Mouse (Mus musculus) heart, postnatal 10 days (tissue): ENCODE results near the gene Mansc4. TPM values are rescaled to one million over a fixed set of nuclear protein-coding genes. Genes with fewer than 3 reads are reported as not detected.

Source experiments
- DNase-seq, 2 experiments: peaks; one replicate each; pipeline ENCODE4 v3.0.0; 2021
- intact Hi-C: fragments of 180-260 bp; cut with DNase I; formaldehyde crosslinking; loops from one replicate; pipeline ENCODE4 v1.15.1; 2025
- total RNA-seq, 2 experiments: library from RNA; stranded (reverse); gene quantifications; 2 replicates each; pipeline ENCODE4 v1.2.3; 2021

Mansc4 gene
- total RNA-seq, 2 experiments from 2014 or later = not detected

DNA sequence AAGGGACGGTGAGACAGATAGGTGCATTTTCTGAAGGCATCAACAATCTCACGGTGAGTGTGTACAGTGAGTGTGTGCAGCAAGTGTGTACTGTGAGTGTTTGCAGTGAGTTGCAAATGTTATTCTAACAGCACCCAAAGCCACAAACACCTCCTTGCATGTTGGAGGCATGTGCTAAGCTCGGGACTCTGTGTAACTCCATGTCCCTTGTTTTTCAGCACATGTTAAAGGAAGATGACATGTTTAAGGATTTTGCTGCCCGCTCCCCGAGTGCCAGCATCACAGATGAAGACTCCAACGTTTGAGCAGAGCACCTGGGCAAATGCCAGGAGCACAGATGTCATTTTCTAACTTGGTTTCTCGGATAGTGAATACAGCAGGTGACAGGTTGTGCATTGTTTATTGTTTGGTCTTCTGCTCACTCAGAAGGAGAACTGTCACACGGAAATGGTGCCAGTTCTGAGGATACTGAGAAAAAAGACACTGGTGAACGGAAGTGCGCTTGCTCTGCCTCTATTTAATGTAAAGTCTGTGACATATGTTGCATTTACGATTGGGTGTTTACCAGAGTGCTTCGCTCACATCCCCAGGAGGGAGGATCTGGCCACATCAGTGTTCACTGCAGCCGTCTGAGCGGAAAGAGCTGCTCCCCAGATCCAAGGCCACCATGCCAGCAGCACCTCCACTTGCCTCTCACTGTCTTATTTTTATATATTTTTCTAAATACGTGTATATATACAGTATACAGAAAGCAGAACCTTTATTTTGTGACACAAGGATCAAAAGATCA is 56.5 kb downstream of the Mansc4 start:
- intact Hi-C loops = no loop called here
- no peak for DNase-seq

DNA sequence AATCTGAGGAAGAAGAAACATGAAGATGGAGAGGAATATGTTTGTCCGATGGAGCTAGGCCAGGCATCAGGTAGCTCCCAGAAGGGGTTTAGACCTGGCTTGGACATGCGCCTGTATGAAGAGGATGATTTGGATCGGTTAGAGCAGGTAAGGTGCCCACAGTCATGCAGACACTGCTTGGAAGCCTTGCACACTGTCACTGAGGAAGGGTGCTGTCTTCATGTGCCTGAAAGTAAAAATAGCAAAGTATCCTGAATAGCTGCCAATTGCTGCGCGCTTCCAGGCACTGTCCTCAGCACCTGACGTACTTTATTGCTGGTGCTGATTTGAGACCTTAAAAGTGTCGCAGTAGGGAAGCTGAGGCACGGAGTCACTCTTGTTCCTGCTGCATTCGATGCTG is 57.2 kb downstream of the Mansc4 start:
- intact Hi-C loops = no loop called here
- peak; percentile 42 to 61 for DNase-seq

DNA sequence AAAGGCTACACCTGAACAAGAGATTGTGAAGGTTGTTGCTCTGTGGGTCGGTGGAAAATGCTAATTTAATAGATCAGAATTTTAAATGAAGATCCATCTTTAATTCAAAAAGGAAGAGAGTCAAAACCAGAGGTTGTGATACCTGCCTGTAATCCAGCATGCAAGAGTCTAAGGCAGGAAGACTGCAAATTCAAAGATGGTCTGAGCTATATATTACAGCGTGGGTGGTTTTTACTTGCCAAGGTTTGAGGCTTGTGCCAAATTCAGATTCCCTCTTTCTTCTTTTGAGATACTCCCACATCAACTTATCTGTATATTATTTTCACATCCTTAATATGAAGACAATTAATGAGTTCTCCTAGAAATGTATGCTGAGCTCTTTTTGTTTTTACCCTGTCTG is 58.4 kb downstream of the Mansc4 start:
- no peak for DNase-seq
- intact Hi-C loops = no loop called here

Other genes starting within 250 kb of the Mansc4 start
- gene Smco2, start 236.9 kb downstream of the Mansc4 start, total RNA-seq = under 1 TPM; 0.40 to 0.62 TPM
- gene Ppfibp1, start 198.5 kb downstream of the Mansc4 start, total RNA-seq = 100 to 1,000 TPM in 1 of 2 experiments, 10 to 100 TPM in 1; 78.5 to 106 TPM
- gene 1700034J05Rik, start 132.6 kb downstream of the Mansc4 start, total RNA-seq = not detected
- 1 to 10 TPM; 1.1 to 1.3 TPM for gene Rep15, start 54.4 kb downstream of the Mansc4 start, total RNA-seq
- gene Mrps35, start 44.3 kb downstream of the Mansc4 start, total RNA-seq = 100 to 1,000 TPM; 145 to 150 TPM
- gene Klhl42, start 4.3 kb upstream of the Mansc4 start, total RNA-seq = 1 to 10 TPM; 8.5 to 9.5 TPM
- 1 to 10 TPM; 1.2 TPM for gene Pthlh, start 177.2 kb upstream of the Mansc4 start, total RNA-seq